ENCODE assay signal across 9 mouse cellular contexts in the genomic region with DNA sequence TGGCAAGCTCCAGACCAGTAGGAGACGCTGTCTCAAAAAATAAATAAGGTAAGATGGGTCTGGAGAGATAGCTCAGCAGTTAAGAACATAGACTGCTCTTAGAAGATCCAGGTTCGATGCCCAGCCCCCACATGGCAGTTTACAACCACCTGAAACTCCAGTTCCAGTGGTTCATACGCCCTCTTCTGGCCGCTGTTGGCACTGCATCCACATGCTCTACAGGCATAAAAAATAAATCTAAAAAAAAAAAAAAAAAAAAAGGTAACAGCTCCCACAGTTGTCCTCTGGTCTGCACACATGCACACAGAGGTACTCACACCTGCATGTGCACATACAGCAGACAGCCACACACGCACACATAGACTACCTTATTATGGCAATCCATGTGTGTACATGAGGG. TPM values are rescaled to one million over a fixed set of nuclear protein-coding genes. Genes with fewer than 3 reads are reported as not detected.
DNase-seq lines count a peak whose midpoint lies in the region; ATAC-seq and TF ChIP-seq lines count a peak whose summit lies in the region.
"Had no signal": no experiment of that assay in that cellular context is flagged by ENCODE, and none has a peak within 500 bp of the region (broad histone marks: within the 10 kb centered on the region; RNA-seq: fewer than 3 reads in every experiment).

No protein-coding gene starts in this region.

- ATAC-seq in liver, embryonic 14.5 days (ENCODE audit: insufficient read depth), result peak; percentile 24; the same call in 1 of the 2 replicates
- ATAC-seq in megakaryocyte, adult 5-6 weeks (ENCODE audit: poor library complexity, severe bottlenecking), result no peak

- H3K27ac ChIP-seq in kidney, adult 2 months (ENCODE audit: insufficient read depth, low read depth, low read length), result no peak overlapping the region
- no peak overlapping the region for H3K27ac ChIP-seq in liver, embryonic 14.5 days
- H3K27ac ChIP-seq: embryonic facial prominence, embryonic 13.5 days had no signal

- H3K27me3 ChIP-seq in kidney, adult 2 months (replicated peaks; ENCODE audit: control insufficient read depth, insufficient read depth, low read length), result no peaks in the 10 kb centered on the region
- no peaks in the 10 kb centered on the region for H3K27me3 ChIP-seq in liver, embryonic 14.5 days (ENCODE audit: control insufficient read depth, insufficient read depth, low read length)
- H3K27me3 ChIP-seq: embryonic facial prominence, embryonic 13.5 days had no signal

- no peaks in the 10 kb centered on the region for H3K36me3 ChIP-seq in kidney, adult 2 months (ENCODE audit: control insufficient read depth, insufficient read depth, low read length)
- no peaks in the 10 kb centered on the region for H3K36me3 ChIP-seq in liver, embryonic 14.5 days (replicated peaks; ENCODE audit: control insufficient read depth, insufficient read depth, low read depth)
- H3K36me3 ChIP-seq: embryonic facial prominence, embryonic 13.5 days had no signal

- H3K9ac ChIP-seq in liver, embryonic 14.5 days (replicated peaks), result no peak overlapping the region
- H3K9ac ChIP-seq: embryonic facial prominence, embryonic 13.5 days had no signal

- no peaks in the 10 kb centered on the region for H3K9me3 ChIP-seq in liver, embryonic 14.5 days (ENCODE audit: control insufficient read depth, low read length)
- H3K9me3 ChIP-seq: embryonic facial prominence, embryonic 13.5 days had no signal

- no peak overlapping the region for H3K4me2 ChIP-seq in liver, embryonic 14.5 days (ENCODE audit: low read depth)
- H3K4me2 ChIP-seq: embryonic facial prominence, embryonic 13.5 days had no signal

- no peak for TF ChIP-seq EP300 in liver, embryonic 14.5 days (IDR thresholded peaks at IDR 0.05; ENCODE audit: low read depth)

- TF ChIP-seq CTCF in kidney, adult 2 months (conservative IDR thresholded peaks at IDR 0.05; ENCODE audit: insufficient read depth, insufficient read length, low read depth, low read length), result peak; percentile 46
- TF ChIP-seq CTCF in liver, embryonic 14.5 days (IDR thresholded peaks at IDR 0.05; ENCODE audit: low read depth), result peak; percentile 76

- WGBS in kidney, adult 2 months, result 73% methylated on average over 5 of the region's 5 CpGs
- 41% methylated on average over 5 of the region's 5 CpGs for WGBS in liver, embryonic 14.5 days (ENCODE audit: insufficient replicate concordance)

- peak; percentile 4 for DNase-seq in kidney, adult 2 months
- no peak for DNase-seq in kidney, adult 18-20 months
- DNase-seq in A20 (ENCODE audit: low read depth, low spot score), result peak; percentile 42
- peak; percentile 44 for DNase-seq in NIH3T3 (ENCODE audit: low read depth)
- DNase-seq in liver, embryonic 14.5 days (ENCODE audit: low read depth in 3 of 3, low spot score in 3 of 3), result peak in 2 of 3 experiments; percentile 3 to 7
- no peak for DNase-seq in MN1 (ENCODE audit: low spot score)
- DNase-seq in urinary bladder, adult 18-20 months (ENCODE audit: low spot score in 2 of 2), result no peak

- H3K4me3 ChIP-seq in kidney, adult 2 months (ENCODE audit: insufficient read depth, low read depth, low read length), result no peak overlapping the region
- no peak overlapping the region for H3K4me3 ChIP-seq in liver, embryonic 14.5 days (ENCODE audit: insufficient read depth in 1 of 2, low read depth in 2 of 2, low read length in 2 of 2)
- H3K4me3 ChIP-seq: embryonic facial prominence, embryonic 13.5 days had no signal

- TF ChIP-seq POLR2A in kidney, adult 2 months (IDR thresholded peaks at IDR 0.05; ENCODE audit: low read depth, low read length), result no peak

- no peaks in the 10 kb centered on the region for H3K4me1 ChIP-seq in kidney, adult 2 months (ENCODE audit: control insufficient read depth, insufficient read depth, low read length)
- H3K4me1 ChIP-seq in liver, embryonic 14.5 days (replicated peaks; ENCODE audit: control insufficient read depth in 2 of 2, insufficient read depth in 2 of 2, low read length in 1 of 2), result 0 out of 4 replicates have a peak, but pooled peaks cover 0 to 3% of the 10 kb centered on the region in 2 experiments

RNA-seq across cellular contexts. Expression of gene Kctd3, which starts 59.8 kb away (rescaled TPM):
- 19.8 and 26.9 TPM in 2 replicates for polyA plus RNA-seq in kidney, adult 2 months (2012; rRNA removed)
- 15.8 and 17.2 TPM in 2 replicates for polyA plus RNA-seq in liver, embryonic 14.5 days (2012; rRNA removed)
- 8.9 and 10.2 TPM in 2 replicates for polyA plus RNA-seq in liver, embryonic 14.5 days (2014; fragmentation: Nextera tagmentation; extraction: Ambion mirVana)
- 6.2 and 7.5 TPM in 2 replicates for total RNA-seq in megakaryocyte, adult 5-6 weeks (2015)
- total RNA-seq in megakaryocyte, adult 5-6 weeks (2017), result 8.3 and 17.5 TPM in 2 replicates

Comparison
In these comparisons a context has a peak if more than half of its experiments do, and no peak if none do; other contexts are left out.
1. DNase-seq: peak in kidney, adult 2 months (single experiment), A20 (single experiment), NIH3T3 (single experiment) and liver, embryonic 14.5 days (2 of 3); none in kidney, adult 18-20 months (single experiment), MN1 (single experiment) and urinary bladder, adult 18-20 months (0 of 2).